Mouse (Mus musculus) T-helper 2 cell (primary cell): ENCODE measurements at regions not wholly inside any gene's neighbourhood (a gene's known extent, or its start where the extent isn't known, plus 50 kb on each side); places are given as distances from the start of the nearest gene placed in this dataset.

Experiments
- in situ Hi-C: fragments of 300-600 bp; cut with MboI, MseI; formaldehyde crosslinking; loops from one replicate; pipeline ENCODE4 v1.15.1; 2025; ENCODE audit warnings: high pct_unique_total_duplicates

DNA sequence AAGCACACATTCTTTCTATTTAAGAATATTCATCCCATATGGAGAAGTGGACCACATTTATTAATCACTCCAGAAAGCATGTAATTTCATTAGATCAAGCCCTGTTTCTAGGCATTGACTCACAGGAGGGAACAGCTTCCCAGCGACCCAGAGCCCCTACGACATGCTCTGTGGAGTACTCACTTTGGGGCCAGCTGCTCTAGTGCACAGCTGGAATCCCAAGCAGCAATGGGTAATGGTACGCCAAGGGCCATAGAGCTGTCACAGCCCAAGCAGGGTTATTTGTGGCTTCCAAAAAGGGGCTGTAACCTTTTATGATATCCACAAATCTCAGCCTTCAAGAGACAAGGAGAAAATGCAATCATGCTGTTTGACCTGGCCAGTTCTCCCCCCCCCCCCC is 706.4 kb downstream of the Dhx35 start:
- in situ Hi-C loops, result no loop called here

DNA sequence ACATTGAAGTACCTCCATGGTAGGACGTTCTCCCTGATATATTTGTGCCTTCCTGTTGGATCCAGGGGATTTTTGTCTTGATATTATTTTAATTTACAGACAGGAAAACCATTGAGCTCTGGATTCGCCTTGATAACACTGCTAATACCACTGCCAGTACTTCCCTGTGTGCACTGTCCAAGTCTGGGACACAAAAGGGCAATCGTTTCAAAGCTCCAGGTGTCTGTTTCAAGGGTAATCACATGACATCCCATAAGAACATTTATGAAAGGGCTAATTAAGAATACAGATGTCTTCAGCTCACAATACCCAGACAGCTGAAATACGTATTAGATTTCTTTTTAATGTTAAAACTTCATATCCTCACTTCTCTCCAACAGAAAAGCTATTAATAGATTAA is 724.5 kb downstream of the Dhx35 start:
- in situ Hi-C loops, result no loop called here

GRCm38 (mm10) chr2:159523739-159524138 is 729.1 kb downstream of the Dhx35 start:
- in situ Hi-C loops, result no loop called here

GRCm38 (mm10) chr2:159534951-159535350 is 740.3 kb downstream of the Dhx35 start:
- in situ Hi-C loops, result no loop called here

GRCm38 (mm10) chr2:159539261-159539660 is 744.7 kb downstream of the Dhx35 start:
- in situ Hi-C loops, result no loop called here

- in situ Hi-C loops, result no loop called here
Observed at GRCm38 (mm10) chr2:159557567-159557966, 763.0 kb downstream of the Dhx35 start.

DNA sequence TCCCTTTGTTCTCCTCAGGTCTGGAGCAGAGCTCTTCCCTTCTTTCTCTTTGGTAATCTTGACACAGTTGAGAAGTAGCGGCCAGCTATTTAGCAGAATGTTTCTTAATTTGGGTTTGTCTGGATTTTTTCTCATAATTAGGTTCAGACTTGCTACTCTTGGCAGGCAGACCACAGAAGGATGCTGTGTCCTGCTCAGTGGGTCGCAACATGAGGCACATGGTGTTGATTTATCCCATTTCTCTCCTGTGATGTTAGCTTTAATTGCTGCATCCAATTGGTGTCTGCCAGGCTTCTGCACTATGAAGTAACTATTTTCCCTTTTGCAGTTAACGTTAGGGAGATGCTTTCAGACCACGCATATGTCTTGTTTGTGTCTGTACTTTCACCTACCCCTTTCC is 768.7 kb downstream of the Gm826 start:
- in situ Hi-C loops, result no loop called here

DNA sequence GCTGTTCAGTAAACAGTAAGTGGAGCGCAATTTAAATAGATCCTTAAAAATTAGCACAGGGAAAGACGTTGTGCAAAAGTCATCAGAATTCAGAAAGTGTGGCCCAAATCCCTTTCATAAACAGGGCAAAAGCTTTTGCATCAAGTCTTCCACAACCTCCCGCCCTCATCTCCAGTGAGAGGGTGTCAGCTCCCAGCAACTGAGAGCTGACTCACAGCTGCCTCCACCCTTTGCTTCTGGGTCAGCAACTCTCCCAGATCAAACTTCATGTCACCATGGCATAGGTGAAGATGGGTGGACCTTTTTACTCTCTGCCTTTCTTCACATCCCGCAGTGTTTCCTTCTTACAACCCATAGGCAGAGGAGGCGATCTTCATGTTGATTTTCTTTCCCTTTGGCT is 768.0 kb downstream of the Gm826 start:
- in situ Hi-C loops, result no loop called here

GRCm38 (mm10) chr2:159566461-159566860 is 767.5 kb downstream of the Gm826 start:
- in situ Hi-C loops, result no loop called here

- in situ Hi-C loops, result no loop called here
Observed at GRCm38 (mm10) chr2:159568391-159568790, 765.6 kb downstream of the Gm826 start.

DNA sequence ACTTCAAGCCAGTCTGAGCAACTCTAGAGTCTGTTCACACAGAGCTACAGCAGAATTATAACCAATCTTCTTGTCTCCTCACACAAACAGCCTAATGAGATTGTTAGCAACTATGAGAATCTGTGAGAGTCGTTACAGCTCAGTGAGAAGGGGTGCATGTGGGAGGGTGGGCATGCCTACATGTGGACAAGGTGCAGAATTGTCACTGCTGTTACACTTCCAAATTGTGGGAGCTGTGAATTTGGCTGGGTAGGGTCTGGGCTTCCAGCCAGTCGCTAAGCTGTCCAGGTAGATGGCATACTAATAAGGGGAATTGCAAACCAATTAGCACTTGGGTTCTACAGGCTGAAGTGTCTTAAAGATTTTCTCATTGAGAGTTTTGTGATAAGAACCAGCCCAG is 762.1 kb downstream of the Gm826 start:
- in situ Hi-C loops, result no loop called here

DNA sequence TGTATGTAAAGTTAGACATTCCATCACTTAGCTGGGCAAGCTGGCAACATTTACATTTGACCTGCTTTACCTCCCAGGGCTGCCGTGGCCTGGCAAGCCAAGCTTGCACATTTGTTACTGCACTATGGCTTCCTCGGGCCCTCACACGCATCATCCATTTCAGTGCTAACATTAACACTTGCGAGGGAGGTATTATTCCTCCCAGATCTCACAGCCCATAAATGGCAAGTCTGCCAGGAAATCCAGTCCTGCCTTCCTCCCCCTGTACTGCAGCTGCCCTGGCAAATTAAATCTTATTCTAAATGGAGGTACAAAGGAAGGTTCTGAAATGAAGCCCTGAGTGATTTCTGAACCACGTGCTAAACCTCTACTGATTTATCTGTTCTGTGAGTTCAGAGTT is 758.7 kb downstream of the Gm826 start:
- in situ Hi-C loops, result no loop called here

DNA sequence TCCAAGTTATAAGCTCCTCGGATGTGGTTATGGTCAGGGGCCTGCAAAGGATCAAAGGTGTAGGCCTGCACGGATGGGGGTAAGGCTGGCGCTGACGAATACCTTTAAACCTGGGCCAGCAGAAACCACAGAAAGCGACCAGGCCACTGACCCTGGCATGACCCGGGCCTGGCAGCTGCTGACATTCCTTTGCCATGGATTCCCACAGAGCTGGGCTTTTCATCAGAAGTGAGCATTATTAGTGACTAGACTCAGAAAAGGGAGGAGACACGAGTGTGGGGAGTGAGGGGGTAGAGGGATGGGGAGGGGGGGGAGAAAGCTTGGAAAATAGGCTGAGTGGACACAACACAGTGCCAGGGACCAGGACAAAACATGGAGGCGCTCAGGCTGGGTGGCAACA is 750.9 kb downstream of the Gm826 start:
- in situ Hi-C loops, result no loop called here

DNA sequence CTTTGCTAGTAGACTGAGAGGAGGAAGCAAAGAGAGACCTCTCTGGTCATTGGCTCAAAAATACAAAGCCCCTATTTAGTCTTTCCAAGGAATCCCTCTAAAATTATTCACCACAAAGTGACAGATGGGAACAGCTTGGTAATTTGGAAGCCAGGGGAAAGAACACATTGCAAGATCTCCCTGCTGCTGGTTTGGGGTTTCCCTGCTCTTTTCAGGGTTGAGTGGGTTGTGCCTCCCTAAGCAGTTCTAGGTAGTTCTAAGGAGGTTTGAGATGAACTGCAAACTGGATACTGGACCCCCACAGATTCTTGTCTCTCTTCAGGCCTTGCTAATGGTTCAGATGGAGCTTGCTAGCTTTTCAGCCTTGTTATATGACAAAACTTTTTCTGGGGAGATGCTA is 749.3 kb downstream of the Gm826 start:
- in situ Hi-C loops, result no loop called here

DNA sequence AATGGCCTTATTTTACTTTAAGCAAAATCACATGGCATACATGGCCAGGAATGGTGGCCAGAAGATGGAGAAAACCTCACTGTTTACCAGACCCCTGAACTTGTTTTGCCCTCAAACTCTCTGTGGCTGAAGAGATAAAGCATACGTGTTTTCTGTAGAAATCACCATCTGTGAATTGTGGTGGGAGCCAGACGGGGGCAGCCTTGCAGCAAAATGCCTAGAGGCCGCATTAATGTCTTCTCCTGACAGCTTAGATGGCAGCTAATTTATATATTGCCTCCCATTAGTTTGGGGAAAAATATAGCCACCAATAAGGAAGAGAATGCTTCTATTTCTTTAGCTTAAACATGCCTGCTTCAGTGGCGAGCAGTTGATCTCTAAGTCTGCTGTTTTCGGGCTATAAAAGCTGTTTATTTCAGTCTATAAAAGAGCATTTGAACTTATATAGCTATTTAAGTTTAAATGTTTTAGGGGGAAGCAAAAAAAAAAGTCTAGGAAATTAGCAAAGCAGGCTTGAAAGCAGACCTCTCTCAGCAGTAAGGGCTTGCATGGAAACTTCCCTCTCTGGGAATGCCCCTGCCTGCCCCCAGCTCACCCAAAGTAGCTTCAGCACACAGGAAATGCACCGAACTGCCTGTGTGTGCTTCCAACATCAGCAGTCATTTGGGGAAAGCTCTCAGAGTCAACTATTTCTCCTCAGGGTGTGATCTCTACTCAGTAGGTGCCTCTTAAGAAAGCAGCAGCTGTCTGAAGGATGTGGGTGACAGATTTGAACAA is 747.1 kb downstream of the Gm826 start:
- in situ Hi-C loops, result no loop called here

DNA sequence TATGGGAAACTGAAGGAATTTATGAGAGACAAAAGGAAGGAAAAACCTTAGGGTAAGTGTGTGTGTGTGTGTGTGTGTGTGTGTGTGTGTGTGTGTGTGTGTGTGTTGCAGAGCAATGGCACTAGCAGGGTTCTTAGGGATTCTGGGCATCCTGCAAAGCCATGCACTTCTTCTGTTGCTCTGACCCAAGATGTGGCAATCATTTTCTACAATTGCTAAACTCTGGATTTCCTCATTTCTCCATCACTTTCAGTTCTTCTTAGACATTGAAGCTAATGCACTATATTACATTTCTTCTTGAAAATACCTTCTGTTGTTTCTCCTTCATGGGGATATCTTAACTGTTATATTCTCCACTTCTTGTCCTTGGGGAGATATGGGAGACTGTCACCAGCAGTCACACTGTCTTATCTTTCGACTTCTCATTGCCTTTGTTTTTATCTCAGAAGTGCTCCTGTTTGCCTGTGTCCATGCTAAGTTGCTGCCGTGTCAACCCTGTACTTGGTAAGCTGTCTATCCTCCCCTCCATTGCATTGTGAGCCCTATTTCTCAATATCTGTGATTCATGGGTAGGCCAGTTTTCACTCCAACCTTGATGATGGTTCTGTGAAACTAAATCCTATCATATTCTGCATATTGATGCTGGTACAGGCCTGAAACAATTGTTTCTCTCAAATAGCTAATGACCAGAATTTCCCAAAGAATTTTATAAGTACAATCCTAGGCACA is 742.4 kb downstream of the Gm826 start:
- in situ Hi-C loops, result no loop called here

- in situ Hi-C loops, result no loop called here
Observed at GRCm38 (mm10) chr2:159592841-159593240, 741.1 kb downstream of the Gm826 start.

DNA sequence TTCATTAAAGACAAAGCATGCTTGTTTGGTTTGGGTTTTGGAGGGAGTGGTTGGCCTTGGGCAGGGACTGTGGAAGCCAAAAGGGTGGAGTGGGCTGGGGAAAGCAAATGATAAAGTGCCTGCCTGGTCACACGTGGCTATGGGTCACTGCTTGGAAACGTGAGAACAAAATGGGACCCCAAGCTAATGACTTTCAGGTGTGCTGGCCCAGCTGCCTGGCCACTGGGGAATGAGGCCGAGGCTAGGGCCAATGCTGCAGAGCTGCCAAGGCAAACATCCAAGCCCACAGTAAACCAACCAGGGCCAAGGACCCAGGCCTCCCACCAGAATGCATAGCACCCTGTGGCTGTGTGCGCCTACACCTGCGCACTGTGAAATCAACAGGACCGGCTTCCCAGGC is 737.7 kb downstream of the Gm826 start:
- in situ Hi-C loops, result no loop called here

DNA sequence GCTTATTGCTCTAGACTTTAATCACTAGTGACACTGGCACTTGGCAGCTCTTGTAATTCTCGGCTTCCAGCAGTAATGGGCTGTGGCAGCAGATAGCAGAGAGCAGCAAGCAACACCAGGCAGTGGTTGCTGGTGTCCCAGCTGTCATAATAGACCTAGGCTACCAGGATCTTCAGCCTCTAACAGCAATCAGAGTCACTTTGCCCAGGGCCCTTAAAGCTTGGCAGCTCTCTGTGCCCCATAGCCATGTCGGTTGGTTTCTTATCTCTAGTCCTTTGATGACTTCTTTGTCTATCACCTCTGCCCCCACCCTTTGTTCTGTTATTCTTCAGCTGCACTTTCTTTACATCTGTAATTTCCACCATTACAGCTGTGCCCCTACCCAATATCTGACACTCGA is 735.9 kb downstream of the Gm826 start:
- in situ Hi-C loops, result no loop called here

DNA sequence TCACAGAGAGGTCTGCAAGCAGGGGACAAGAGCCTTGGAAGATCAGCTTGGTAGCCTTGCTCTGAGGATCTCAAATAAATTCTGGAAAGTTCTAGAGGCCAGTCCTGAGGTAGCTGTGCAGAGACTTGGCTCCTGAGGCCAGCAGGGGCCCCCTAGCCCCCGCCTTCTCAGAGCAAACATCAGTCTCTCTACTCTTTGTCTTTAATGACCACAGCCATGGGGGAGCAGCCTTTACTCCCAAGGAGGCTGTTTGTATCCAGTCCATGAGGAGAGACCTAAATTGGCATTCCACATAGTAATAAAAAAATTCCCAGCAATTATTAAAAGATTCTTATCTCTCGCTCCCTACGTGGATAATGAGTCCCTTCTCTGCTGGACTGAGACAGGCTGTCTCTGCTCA is 726.8 kb downstream of the Gm826 start:
- in situ Hi-C loops, result no loop called here

DNA sequence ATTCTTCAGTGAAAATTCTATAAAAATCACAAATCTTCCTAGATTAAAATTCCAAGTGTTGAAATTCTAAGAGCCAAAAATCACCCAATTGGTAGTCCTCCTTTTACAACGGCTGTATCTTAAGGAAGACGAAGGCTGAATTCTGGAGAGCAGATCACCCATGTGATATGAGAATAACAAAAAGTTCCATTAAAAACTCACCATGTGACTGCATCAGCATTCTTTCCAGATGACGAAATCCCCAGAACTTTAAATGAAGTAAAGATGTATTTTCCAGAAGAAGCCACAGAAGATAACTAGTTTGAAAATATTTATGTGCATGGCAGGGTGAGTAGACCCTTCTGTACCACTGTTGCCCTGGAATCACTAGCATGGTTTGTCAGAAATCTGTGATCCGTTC is 723.5 kb downstream of the Gm826 start:
- in situ Hi-C loops, result no loop called here

DNA sequence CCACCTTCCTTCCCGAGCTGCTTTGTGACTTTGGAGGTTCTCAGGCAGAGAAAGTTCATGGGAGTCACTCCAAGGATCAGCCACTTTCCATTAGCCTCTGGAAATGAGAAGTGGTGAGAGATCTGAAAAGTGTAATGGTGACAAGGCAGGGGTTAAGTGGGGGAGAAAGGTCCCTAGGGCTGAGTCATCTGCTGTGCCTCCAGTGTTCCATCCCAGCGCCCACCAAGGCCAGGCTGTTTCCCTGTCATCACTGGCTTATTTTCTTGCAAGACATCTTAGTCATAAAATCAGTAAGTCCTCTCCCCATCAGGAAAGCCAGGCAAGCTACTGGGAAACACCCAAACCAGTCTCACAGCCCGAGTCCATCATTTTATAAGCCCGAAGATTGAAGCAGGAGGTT is 717.3 kb downstream of the Gm826 start:
- in situ Hi-C loops, result no loop called here

- in situ Hi-C loops, result no loop called here
Observed at GRCm38 (mm10) chr2:159621261-159621660, 712.7 kb downstream of the Gm826 start.
